Mouse (Mus musculus) layer of hippocampus, postnatal 10 days (tissue): ENCODE measurements around the gene Arntl. TPM values are rescaled to one million over a fixed set of nuclear protein-coding genes. Genes with fewer than 3 reads are reported as not detected.

Experiments used
- DNase-seq, 2 experiments: peaks; one replicate each; pipeline ENCODE4 v3.0.0; 2021; ENCODE audit warnings: low spot score in 2 of 2
- total RNA-seq, 2 experiments: library from RNA; stranded (reverse); gene quantifications; 2 replicates each; pipeline ENCODE4 v1.2.3; 2021

The Arntl gene
- total RNA-seq, 2 experiments from 2014 or later: 26.3 to 28.1 TPM

- no peak for DNase-seq
Measured at GRCm38 (mm10) chr7:113285405-113285804, 78.1 kb downstream of the Arntl start.

- no peak for DNase-seq
Measured at GRCm38 (mm10) chr7:113289211-113289610, 81.9 kb downstream of the Arntl start.

- DNase-seq: no peak
Measured at GRCm38 (mm10) chr7:113291741-113292140, 84.5 kb downstream of the Arntl start.

GRCm38 (mm10) chr7:113292193-113292592, 84.9 kb downstream of the Arntl start:
- no peak for DNase-seq

- DNase-seq: no peak
Measured at GRCm38 (mm10) chr7:113294598-113294997, 87.3 kb downstream of the Arntl start.

GRCm38 (mm10) chr7:113295077-113295890, 88.0 kb downstream of the Arntl start:
- no peak for DNase-seq

GRCm38 (mm10) chr7:113297813-113298212, 90.5 kb downstream of the Arntl start:
- no peak for DNase-seq

- no peak for DNase-seq
Measured at GRCm38 (mm10) chr7:113310136-113310535, 102.9 kb downstream of the Arntl start.

- peak; percentile 76 to 81 for DNase-seq
Measured at GRCm38 (mm10) chr7:113311784-113312183, 104.5 kb downstream of the Arntl start.

- no peak for DNase-seq
Measured at GRCm38 (mm10) chr7:113320128-113320527, 112.9 kb downstream of the Arntl start.

GRCm38 (mm10) chr7:113334036-113334435, 126.8 kb downstream of the Arntl start:
- DNase-seq: no peak

- DNase-seq: no peak
Measured at GRCm38 (mm10) chr7:113335250-113335649, 128.0 kb downstream of the Arntl start.

GRCm38 (mm10) chr7:113347271-113347670, 140.0 kb downstream of the Arntl start:
- peak; percentile 38 to 45 for DNase-seq

GRCm38 (mm10) chr7:113347694-113348093, 140.4 kb downstream of the Arntl start:
- no peak for DNase-seq

- no peak for DNase-seq
Measured at GRCm38 (mm10) chr7:113349089-113349488, 141.8 kb downstream of the Arntl start.

Other genes with a start within 250 kb of the Arntl start
- 10 to 100 TPM; 62.6 to 69.4 TPM for gene Btbd10, start 161.9 kb downstream of the Arntl start, total RNA-seq
- gene Pth, start 181.1 kb downstream of the Arntl start, total RNA-seq: not detected